Mouse (Mus musculus) olfactory bulb, adult 2 months (tissue): ENCODE measurements around the gene Olfr270.

ENCODE experiments used
- CTCF ChIP-seq: fragments of 200-500 bp; IDR thresholded peaks from 2 replicates; pipeline ENCODE4 v1.5.1; 2012; ENCODE audit warnings: low read depth, mild to moderate bottlenecking, low read length, moderate library complexity; ENCODE audit not compliant: insufficient read depth
- POLR2A ChIP-seq: fragments of 200-500 bp; IDR thresholded peaks from 2 replicates; pipeline ENCODE4 v1.6.1; 2012; ENCODE audit warnings: mild to moderate bottlenecking, low read depth, low read length, moderate library complexity; ENCODE audit not compliant: insufficient read depth

DNA sequence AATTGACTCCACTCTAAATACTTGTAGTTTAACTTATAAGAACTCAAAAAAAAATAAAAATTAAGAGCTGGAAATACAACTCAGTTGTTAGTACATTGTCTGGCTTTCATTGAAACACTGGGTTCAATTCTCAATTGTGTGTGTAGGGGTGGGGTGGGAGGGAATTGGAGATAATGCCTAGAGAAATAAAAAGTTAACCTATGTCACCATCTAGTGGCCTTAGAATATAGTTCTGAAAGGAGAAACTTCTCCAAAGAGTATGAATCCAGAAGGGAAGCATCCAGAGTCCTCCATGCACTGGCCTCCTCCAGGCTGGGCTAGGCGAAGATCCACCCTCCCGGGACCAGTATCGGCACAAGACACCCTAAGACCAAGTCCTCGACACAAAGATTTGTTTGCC is 44.8 kb downstream of the Olfr270 start:
- TF ChIP-seq CTCF (no peak), POLR2A (no peak)
